Mouse (Mus musculus) midbrain, embryonic 14.5 days (tissue): ENCODE data around the gene Pbld2. TPM values are rescaled to one million over a fixed set of nuclear protein-coding genes. Genes with fewer than 3 reads are reported as not detected.

Experiments used
- polyA plus RNA-seq: library from polyadenylated mRNA; unstranded; fragments of >200 nt; fragmentation: Nextera tagmentation; extraction: Ambion mirVana; gene quantifications from 2 replicates; pipeline ENCODE4 v1.2.1, GENCODE M21; 2014

The Pbld2 gene
- polyA plus RNA-seq, 1 experiment from 2014 or later: 0.79 TPM

Other genes starting within 250 kb of the Pbld2 start
- 86.9 and 116 TPM in 2 replicates for gene Ccar1, start 232.0 kb upstream of the Pbld2 start, polyA plus RNA-seq
- gene Tet1, start 115.3 kb upstream of the Pbld2 start, polyA plus RNA-seq: 35.9 and 44.3 TPM in 2 replicates
- 15.3 and 17.9 TPM in 2 replicates for gene Slc25a16, start 103.7 kb upstream of the Pbld2 start, polyA plus RNA-seq
- 3.2 and 5.8 TPM in 2 replicates for gene Dna2, start 77.3 kb upstream of the Pbld2 start, polyA plus RNA-seq
- gene Rufy2, start 44.1 kb upstream of the Pbld2 start, polyA plus RNA-seq: 59.9 and 60.3 TPM in 2 replicates
- gene Hnrnph3, start 98 bp upstream of the Pbld2 start, polyA plus RNA-seq: 101 TPM in 2 replicates
- gene Pbld1, start 35.8 kb downstream of the Pbld2 start, polyA plus RNA-seq: 0.58 and 0.93 TPM in 2 replicates
- gene Atoh7, start 75.3 kb downstream of the Pbld2 start, polyA plus RNA-seq: 1.4 and 2.5 TPM in 2 replicates
- 0.12 and 0.64 TPM in 2 replicates for gene Mypn, start 179.6 kb downstream of the Pbld2 start, polyA plus RNA-seq
- gene Herc4, start 219.5 kb downstream of the Pbld2 start, polyA plus RNA-seq: 27.0 and 34.7 TPM in 2 replicates